Mouse (Mus musculus) stomach, postnatal 0 days (tissue): Measurements from ENCODE around the gene App.

Source experiments
- CTCF ChIP-seq: IDR thresholded peaks from 2 replicates; pipeline ENCODE4 v1.5.1; 2016; ENCODE audit warnings: antibody characterized with exemption, low read depth, mild to moderate bottlenecking, moderate library complexity
- EP300 ChIP-seq: optimal IDR thresholded peaks from 2 replicates; pipeline ENCODE3; 2016; ENCODE audit warnings: antibody characterized with exemption

DNA sequence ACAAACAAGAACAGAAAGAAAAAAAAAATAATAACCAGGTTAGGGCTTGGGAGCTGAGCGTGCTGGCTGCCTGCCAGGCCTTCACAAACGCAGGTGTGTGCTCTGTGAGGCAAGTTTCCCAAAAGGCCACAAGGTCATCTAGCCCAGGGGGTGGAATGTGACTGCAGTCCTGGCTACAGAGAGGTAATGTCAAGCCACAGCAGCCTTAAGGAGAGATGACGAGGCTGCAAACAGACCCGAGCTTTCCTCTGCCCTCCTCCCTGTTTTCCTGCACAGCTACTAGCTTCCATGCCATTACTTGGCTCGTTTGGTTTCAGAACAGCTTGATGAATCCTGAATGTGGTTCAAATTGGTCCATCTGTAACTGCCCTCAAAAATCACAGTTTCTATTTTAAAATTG is 4.7 kb downstream of the App start:
- no peak for TF ChIP-seq EP300
- no peak for TF ChIP-seq CTCF
